Mouse (Mus musculus) erythroblast, embryonic 14.5 days (primary cell): Measurements from ENCODE around the gene Fgfr2.

Experiments
- GATA1 ChIP-seq: IDR thresholded peaks from 2 replicates; pipeline ENCODE4 v1.6.1; 2012; ENCODE audit warnings: low read length, inconsistent platforms, mixed read lengths
- TAL1 ChIP-seq: IDR thresholded peaks from 3 replicates; pipeline ENCODE4 v1.6.1; 2012; ENCODE audit warnings: low read length, inconsistent platforms, mixed read lengths

DNA sequence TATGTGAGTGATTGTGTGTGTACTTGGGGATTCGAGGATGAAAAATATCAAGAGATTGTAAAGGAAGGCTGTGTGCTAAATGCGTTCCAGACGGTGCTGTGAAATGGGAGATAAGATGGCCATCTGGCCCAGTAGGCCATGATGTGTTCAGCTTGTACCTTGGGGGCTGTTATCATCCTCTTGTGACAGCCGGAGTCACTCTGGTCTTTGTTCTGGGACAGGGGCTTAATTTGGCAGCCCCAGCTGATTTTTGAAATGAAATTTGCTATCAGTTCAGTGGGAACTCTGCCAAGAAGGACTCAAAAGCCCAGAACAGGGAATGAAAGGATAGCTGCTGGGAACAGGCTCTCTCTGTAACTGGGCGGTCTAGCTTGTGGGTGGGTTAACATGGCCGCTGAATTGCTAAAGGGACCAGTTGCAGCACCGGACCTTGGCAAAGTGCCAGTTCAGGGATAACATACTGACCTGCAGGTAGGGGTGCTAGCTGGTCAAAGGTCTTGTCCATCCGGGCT is 2453.7 kb downstream of the Fgfr2 start:
- TF ChIP-seq GATA1 (no peak), TAL1 (no peak)
